Mouse (Mus musculus) urinary bladder, postnatal 4 days (tissue): ENCODE results near the gene Snrpd3.
"Not testable (repeated sequence)": the region's sequence is repeated elsewhere in the genome, so short reads cannot be mapped to it uniquely, and the experiment has no call there.

Experiments used
- DNase-seq, 2 experiments: peaks; one replicate each; pipeline ENCODE4 v3.0.0; 2021 to 2022; ENCODE audit warnings: low spot score in 2 of 2

The Snrpd3 gene

DNA sequence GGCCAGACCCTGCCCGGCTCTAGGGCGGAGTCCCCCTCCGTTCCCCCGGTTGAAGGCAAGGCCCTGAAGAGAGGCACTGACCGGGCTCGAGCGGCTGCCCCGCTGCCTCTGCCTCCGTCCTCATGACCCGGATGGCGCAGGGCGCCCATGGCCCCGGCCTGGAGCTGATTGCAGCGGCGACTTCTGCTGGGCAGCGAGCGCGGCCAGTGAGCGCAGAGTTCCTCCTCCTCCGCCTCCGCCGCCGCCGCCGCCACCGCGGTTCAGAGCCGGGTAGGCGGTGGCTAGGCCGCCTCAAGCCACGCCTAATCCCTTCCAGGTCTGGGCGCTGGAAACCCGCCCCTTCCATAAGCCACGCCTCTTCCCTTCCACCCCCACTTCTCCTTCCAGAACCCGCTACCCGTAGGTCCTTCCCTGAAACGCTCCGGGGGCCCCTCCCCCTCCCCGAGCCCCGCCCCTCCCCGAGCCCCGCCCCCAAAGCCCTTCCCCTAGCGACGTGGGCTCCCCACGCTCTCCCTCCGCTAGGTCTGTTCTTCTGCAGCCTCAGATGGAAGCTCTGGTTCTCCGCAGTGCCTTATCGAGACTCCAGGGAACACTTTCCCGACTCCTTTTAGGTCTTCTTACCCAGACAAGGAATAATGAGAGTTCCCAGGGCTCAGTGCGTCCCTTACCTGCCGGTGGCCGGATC lies at the start of gene Snrpd3:
Snrpd3 (plus strand) TSS at position 479 of the 685 bp plus-strand sequence.
- DNase-seq = peak; percentile 93

DNA sequence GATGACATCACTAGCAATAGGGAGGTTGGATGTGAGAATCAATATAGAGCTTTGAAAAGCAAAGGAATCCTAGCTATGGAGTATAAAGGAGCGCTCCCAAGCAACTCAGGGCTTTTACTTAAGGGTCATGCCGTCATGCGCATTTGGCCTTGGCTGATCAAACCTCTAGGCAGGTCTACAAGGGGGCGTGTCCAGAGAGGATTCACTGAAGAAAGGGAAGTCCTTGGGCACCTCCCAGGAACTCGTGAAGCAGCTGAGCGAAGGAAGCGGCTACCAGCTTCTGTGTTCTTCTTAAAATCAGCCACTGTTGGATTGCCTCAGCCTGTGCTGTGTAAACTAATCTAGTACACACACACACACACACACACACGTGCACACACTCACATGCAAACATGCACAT lies 43.9 kb upstream of the Snrpd3 start:
- DNase-seq = no peak

GRCm38 (mm10) chr10:75474571-75474970 lies 42.8 kb upstream of the Snrpd3 start:
- DNase-seq = no peak

DNA sequence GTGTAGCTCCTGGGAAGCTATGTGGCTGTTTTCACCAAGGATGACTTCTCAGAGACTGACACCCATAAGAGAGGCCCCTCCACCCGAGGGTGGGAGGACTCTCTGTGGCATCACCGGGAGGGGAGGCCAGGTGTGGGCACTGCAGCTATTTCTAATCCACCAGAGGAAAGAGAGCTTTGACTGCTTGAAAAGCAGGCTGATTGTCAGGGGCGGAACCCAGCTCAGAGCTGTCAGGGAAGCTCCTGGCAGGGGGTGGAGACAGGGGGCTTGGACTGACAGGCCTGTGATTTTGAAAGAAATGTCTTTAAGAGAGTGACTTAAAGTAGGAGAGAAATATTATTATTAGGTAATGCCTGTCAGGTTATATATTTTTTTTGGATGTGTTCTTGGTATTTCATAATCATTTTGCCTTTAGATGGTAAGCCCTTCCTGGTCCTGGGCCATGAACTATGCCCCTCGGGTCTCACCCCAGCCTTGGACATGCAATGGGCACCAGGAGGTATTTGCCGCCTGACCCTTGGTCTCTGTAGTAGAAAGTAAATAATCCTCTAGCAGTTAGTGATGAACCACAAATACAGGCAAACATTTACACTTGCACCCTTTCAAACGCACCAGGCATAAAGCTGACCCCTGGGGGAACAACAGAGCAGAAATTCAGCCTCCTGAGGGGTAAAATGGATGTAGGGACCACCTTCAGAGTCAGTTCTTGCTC lies 42.1 kb upstream of the Snrpd3 start:
- DNase-seq = not testable (repeated sequence)

DNA sequence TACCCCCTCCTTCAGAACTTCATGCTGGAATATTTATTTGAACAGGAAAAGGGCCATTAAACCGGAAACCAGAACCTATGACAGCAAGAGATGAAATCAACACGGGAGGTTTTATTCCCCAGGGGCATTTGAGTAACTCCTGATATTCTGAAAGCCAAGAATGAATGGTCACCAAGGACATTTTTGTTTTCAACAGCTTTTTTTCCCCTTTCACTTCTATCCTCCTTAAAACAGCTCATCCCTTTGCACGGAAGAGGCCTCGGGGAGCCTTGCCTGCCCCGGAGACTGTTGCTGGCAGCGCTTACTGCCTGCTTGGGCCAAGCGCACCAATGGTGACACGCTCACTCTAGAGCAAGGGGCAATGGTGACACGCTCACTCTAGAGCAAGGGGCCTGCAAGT lies 40.3 kb upstream of the Snrpd3 start:
- no peak for DNase-seq

GRCm38 (mm10) chr10:75479955-75480354 lies 37.4 kb upstream of the Snrpd3 start:
- DNase-seq = no peak

DNA sequence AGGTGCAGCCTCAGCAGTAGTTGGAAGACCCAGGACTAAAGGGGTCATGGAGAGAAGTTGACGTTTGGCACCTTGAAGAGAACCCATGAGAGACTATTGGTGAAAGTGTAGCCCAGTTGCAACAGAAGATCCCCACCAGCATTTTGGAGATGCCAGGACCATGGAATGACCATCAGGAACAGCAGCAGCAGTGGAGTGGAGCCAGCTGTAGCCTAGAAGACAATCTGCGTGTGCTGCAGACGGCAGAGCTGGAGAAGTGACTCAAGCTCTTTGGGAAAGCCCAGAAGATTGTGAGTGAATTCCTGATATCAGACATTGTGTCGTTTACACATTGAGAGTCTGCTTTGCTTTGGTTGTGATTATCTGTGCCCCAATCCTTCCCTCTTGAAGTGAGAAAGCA lies 35.6 kb upstream of the Snrpd3 start:
- no peak for DNase-seq

DNA sequence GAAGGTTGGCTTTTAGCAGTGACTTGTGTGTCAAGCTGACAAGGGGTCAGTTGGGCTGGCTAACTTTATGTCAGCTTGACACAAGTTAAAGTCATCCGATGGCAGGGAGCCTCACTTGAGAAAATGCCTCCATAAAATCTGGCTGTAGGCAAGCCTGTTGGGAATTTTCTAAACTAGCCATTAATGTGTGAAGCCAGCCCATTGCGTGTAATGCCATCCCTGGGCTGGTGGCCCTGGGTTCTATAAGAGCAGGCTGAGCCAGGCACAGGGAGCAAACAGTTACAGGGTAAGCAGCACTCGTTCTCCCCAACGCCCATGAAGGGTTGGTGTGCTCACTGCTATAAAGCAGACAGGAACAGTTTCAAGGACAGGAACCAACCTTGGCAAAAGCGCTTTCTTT lies 35.1 kb upstream of the Snrpd3 start:
- DNase-seq = no peak

- no peak for DNase-seq
Observed at GRCm38 (mm10) chr10:75482919-75483483, 34.4 kb upstream of the Snrpd3 start.

- DNase-seq = no peak
Observed at GRCm38 (mm10) chr10:75484066-75484465, 33.3 kb upstream of the Snrpd3 start.

- DNase-seq = no peak
Observed at GRCm38 (mm10) chr10:75484767-75485166, 32.6 kb upstream of the Snrpd3 start.

DNA sequence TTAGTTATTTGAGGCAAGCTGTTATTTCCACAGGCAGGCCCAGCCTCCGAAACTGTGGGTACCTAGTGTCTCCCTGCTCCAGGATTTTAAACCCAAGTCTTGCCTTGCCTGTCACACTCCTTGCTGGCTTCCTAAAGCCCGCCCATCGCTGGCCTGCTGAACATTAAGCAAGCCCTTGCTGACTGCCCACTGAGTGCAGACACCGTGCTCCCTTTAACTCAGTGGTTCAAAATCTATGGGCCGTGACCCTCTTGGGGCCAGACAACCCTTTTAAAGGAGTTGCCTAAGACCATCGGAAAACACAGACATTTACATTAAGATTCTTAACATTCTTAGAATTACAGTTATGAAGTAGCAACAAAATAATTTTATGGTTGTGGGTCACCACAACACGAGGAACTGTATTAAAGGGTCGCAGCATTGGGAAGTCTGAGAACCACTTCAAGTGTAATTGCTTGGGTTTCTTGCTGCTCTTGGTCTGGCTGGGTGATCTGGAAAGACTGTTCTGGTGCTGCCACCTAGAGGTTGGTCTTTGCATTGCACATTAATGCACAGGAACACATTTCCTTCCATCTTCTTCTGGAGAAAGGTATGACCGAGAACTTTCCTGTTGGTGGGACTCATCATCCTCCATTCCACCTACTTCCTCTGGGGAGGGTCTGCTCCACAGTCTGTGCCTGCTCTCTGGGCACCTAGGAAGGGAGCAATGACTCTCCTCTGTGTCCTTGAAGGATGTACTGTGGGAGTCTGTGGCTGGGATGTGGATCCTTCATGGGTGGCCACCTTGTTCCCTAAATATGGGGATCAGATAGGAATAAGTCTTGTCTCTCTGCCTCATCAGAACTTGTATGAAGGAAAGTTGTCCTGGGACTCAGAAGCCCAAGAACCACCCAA lies 31.0 kb upstream of the Snrpd3 start:
- DNase-seq = peak; percentile 60 to 80

- no peak for DNase-seq
Observed at GRCm38 (mm10) chr10:75487131-75487530, 30.2 kb upstream of the Snrpd3 start.

DNA sequence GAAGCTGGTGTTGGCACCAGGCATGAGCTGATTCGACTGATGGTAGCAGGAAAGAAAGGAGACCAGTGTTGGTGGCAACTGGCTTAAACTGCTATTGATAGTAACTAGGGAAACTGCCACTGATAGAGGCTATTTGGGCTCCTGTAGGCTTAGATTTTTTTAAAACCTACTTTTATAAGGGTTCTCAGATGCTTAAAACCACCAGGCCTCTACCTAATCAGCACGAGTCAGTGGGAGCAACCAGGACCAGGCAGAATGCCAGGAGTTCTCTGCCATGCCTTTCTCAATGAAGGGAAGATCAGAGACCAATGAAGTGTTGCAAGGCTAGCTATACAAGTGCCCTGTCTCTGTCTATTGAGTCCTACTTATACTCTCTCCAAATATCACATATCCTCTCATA lies 27.8 kb upstream of the Snrpd3 start:
- DNase-seq = no peak

DNA sequence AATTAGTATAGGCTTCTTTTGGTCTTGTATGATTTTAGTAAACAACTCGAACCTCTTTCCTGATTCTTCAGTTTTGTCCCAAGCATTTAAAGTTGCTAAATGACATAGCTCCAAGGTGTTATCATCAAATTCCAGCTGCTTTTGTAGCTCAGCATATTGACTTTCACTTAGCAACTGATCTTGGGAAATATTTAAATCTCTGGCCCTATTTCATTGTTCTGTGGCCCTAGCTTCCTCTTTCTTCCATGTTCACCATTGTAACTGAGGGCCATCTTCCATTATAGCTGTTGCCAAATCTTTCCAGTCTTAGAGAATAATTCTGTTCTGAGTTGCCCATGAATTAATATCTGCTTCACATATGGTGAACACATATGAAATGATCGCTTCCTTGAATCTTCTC lies 26.6 kb upstream of the Snrpd3 start:
- DNase-seq = no peak

DNA sequence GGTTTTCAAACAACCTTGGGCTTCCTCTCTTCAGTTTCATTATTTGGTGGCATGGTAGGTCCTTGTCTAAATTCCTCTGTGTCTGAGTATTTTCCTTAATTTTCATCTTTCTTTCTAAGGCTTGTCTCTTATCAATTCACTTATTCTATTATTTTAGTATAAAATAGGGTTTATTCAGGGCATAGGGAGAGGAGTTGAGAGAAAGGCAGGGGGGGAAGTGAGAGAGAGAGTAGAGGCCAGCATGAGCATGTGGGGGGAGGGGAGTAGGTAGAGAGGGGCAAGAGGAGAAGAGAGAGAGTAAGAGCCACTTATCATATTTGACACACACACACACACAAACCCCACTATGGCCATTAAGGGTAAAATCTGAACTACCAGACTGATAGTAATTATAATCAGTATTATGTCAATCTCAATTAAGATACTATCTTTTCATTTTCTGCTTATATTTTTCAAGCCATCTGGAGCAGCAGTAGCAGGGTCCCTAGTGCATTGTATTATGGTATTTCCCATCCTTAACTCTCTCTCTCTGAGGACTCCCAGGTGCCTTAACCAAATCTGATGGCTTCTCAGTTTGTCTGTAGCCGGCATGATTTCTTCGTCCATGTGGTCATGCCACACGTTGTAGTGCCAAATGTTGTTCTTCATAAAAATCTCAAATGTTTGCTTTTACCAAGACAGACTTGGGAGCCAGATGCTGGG lies 26.0 kb upstream of the Snrpd3 start:
- no peak for DNase-seq

DNA sequence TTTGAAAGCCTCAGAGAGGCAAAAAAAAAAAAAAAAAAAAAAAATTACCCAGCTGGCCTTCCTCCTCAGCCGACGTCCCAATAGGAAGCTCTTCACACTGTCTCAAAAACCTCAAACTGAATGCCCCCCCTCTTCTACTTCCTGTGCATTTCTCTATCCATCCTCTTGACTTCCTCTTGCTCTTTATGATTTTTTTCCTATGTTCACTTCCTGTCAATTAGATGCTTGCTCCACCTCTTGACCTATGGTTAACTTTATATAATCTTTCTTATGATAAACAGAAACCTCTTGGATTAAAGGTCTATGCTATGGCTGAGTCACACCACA lies 25.5 kb upstream of the Snrpd3 start:
- DNase-seq = no peak

GRCm38 (mm10) chr10:75495304-75495703 lies 22.0 kb upstream of the Snrpd3 start:
- no peak for DNase-seq

DNA sequence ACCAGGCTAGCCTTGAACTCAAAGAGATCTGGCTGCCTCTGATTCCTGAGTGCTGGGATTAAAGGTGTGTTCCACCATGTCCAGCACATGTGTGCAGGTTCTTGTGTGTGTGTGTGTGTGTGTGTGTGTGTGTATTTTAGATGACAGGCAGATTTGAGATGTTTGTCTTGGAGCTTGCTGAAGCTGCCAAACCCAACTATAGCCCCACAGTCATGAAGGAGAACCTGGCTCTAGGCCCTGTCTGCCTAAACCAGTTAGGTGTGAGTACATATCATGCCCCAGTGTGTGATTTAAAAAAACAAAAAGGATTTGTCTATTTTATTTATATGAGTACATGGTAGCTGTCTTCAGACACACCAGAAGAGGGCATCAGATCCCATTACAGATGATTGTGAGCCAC lies 21.4 kb upstream of the Snrpd3 start:
- DNase-seq = no peak

DNA sequence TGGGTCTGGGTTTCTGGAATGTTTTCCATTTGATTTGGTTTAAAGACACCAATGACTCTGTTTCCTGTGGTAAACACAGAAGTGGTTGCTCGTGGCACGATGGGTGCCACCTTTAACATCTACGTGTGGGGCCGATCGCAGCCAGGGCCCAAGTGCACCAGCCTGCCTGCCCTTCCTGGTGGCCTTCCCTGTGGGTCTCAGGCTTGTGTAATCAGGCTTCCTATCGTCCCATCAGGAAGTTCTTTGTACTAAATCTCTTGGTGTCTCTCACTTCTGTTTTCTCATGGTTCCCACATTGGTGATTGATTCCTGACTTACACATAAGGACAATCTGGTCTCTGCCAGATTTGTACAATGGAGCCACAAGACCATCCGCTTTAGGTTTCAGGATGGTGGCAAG lies 18.1 kb upstream of the Snrpd3 start:
- DNase-seq = not testable (repeated sequence)

GRCm38 (mm10) chr10:75499791-75500190 lies 17.6 kb upstream of the Snrpd3 start:
- DNase-seq = no peak

GRCm38 (mm10) chr10:75500345-75500744 lies 17.0 kb upstream of the Snrpd3 start:
- no peak for DNase-seq
